Mouse (Mus musculus) forebrain, embryonic 16.5 days (tissue): ENCODE data around the gene Gabra2. TPM values are rescaled to one million over a fixed set of nuclear protein-coding genes. Genes with fewer than 3 reads are reported as not detected.

Experiments used
- ATAC-seq: fragments of 200-750 bp; cut with Nextera tagmentation; 2 replicates; pipeline ENCODE4 v1.8.0; 2017; ENCODE audit warnings: mild to moderate bottlenecking, moderate library complexity
- H3K27ac ChIP-seq: fragments of 300-500 bp; sonication (generic); 2 replicates; pipeline ENCODE4 v1.5.1; 2014; ENCODE audit warnings: low read length, control low read depth
- H3K27me3 ChIP-seq: fragments of 300-500 bp; sonication (generic); replicated peaks from 2 replicates; pipeline ENCODE4 v1.6.1; 2014; ENCODE audit warnings: low read length; ENCODE audit not compliant: control insufficient read depth, insufficient read depth
- H3K36me3 ChIP-seq: fragments of 300-500 bp; sonication (generic); 2 replicates; pipeline ENCODE4 v1.6.1; 2014; ENCODE audit not compliant: control insufficient read depth, insufficient read depth
- H3K4me1 ChIP-seq: fragments of 300-500 bp; sonication (generic); replicated peaks from 2 replicates; pipeline ENCODE4 v1.6.1; 2014; ENCODE audit warnings: low read length; ENCODE audit not compliant: control insufficient read depth, insufficient read depth
- H3K4me2 ChIP-seq: fragments of 300-500 bp; sonication (generic); 2 replicates; pipeline ENCODE4 v1.6.1; 2014; ENCODE audit warnings: mild to moderate bottlenecking, low read length, control low read depth
- H3K4me3 ChIP-seq: fragments of 300-500 bp; sonication (generic); replicated peaks from 2 replicates; pipeline ENCODE4 v1.5.1; 2014; ENCODE audit warnings: mild to moderate bottlenecking, low read length, control low read depth
- H3K9ac ChIP-seq: fragments of 300-500 bp; sonication (generic); replicated peaks from 2 replicates; pipeline ENCODE4 v1.6.1; 2014; ENCODE audit warnings: low read depth, low read length, control low read depth
- H3K9me3 ChIP-seq: fragments of 300-500 bp; sonication (generic); 2 replicates; pipeline ENCODE4 v1.6.1; 2016; ENCODE audit warnings: low read length; ENCODE audit not compliant: control insufficient read depth
- WGBS: fragments of 180-500 bp; shearing (Covaris S2); extraction: QIAGEN DNeasy Blood & Tissue Kit; methylation state at CpG from one replicate; pipeline ENCODE4 v1.1.7; 2014; 5-methylcytosine and 5-hydroxymethylcytosine counted together
- polyA plus RNA-seq: library from polyadenylated mRNA; unstranded; fragments of >200 nt; fragmentation: Nextera tagmentation; extraction: Ambion mirVana; gene quantifications from 2 replicates; pipeline ENCODE4 v1.2.1, GENCODE M21; 2015

Gene Gabra2
- polyA plus RNA-seq: 54.2 and 75.3 TPM in 2 replicates

- H3K27ac ChIP-seq: peak within 1 kb of the TSS; percentile 86
- no peaks in the 10 kb centered on the region for H3K9me3 ChIP-seq
- H3K4me2 ChIP-seq: peak within 1 kb of the TSS; percentile 66
- peak; percentile 90 for ATAC-seq
- WGBS: under 1% methylated on average over 53 of the region's 55 CpGs
- H3K4me3 ChIP-seq: peak within 1 kb of the TSS; percentile 69
- H3K9ac ChIP-seq: peak within 1 kb of the TSS; percentile 84
- no peaks in the 10 kb centered on the region for H3K27me3 ChIP-seq
- H3K4me1 ChIP-seq: peaks cover 4% of the 10 kb centered on the region; the same call in 1 of the 2 replicates
- no peaks in the 10 kb centered on the region for H3K36me3 ChIP-seq
Measured at GRCm38 (mm10) chr5:71095725-71096607, at the start of gene Gabra2. Gene Gabra2 (minus strand): TSS chr5:71095849.

- no peaks in the 10 kb centered on the region for H3K36me3 ChIP-seq
- no peak overlapping the region for H3K4me2 ChIP-seq
- H3K27me3 ChIP-seq: no peaks in the 10 kb centered on the region
- H3K9ac ChIP-seq: no peak overlapping the region
- 78% methylated on average over 4 of the region's 4 CpGs for WGBS
- no peak overlapping the region for H3K27ac ChIP-seq
- no peaks in the 10 kb centered on the region for H3K4me1 ChIP-seq
- H3K4me3 ChIP-seq: no peak overlapping the region
- no peaks in the 10 kb centered on the region for H3K9me3 ChIP-seq
- ATAC-seq: no peak
Measured at GRCm38 (mm10) chr5:71136691-71137090, 41.0 kb upstream of the Gabra2 start.

GRCm38 (mm10) chr5:71135840-71136239 lies 40.2 kb upstream of the Gabra2 start:
- ATAC-seq: no peak
- 86% methylated on average over 2 of the region's 2 CpGs for WGBS
- Histone ChIP-seq H3K27ac (no peak overlapping the region), H3K4me2 (no peak overlapping the region), H3K9me3 (no peaks in the 10 kb centered on the region), H3K9ac (no peak overlapping the region), H3K4me1 (no peaks in the 10 kb centered on the region), H3K4me3 (no peak overlapping the region), H3K27me3 (no peaks in the 10 kb centered on the region), H3K36me3 (no peaks in the 10 kb centered on the region)

- Histone ChIP-seq H3K4me2 (no peak overlapping the region), H3K9me3 (no peaks in the 10 kb centered on the region), H3K36me3 (no peaks in the 10 kb centered on the region), H3K9ac (no peak overlapping the region), H3K27ac (no peak overlapping the region), H3K4me1 (no peaks in the 10 kb centered on the region), H3K4me3 (no peak overlapping the region), H3K27me3 (no peaks in the 10 kb centered on the region)
- ATAC-seq: no peak
- WGBS: 68% methylated on average over 3 of the region's 3 CpGs
Measured at GRCm38 (mm10) chr5:71127721-71128120, 32.1 kb upstream of the Gabra2 start.

GRCm38 (mm10) chr5:71115216-71115615 lies 19.6 kb upstream of the Gabra2 start:
- 61% methylated on average over 1 of the region's 1 CpGs for WGBS

GRCm38 (mm10) chr5:71095180-71095579 lies 469 bp downstream of the Gabra2 start:
- peak overlapping the region; percentile 69 for H3K4me3 ChIP-seq
- no peaks in the 10 kb centered on the region for H3K36me3 ChIP-seq
- peaks cover 4% of the 10 kb centered on the region; the same call in 1 of the 2 replicates for H3K4me1 ChIP-seq
- no peaks in the 10 kb centered on the region for H3K9me3 ChIP-seq
- H3K27me3 ChIP-seq: no peaks in the 10 kb centered on the region
- H3K27ac ChIP-seq: peak overlapping the region; percentile 86
- peak; percentile 66 for ATAC-seq
- H3K9ac ChIP-seq: peak overlapping the region; percentile 84
- under 1% methylated on average over 19 of the region's 19 CpGs for WGBS
- H3K4me2 ChIP-seq: peak overlapping the region; percentile 66

More at GRCm38 (mm10) chr5:71115216-71115615, 19.6 kb upstream of the Gabra2 start:
- H3K27ac ChIP-seq: no peak overlapping the region
- H3K4me3 ChIP-seq: no peak overlapping the region
- no peak overlapping the region for H3K4me2 ChIP-seq
- H3K27me3 ChIP-seq: no peaks in the 10 kb centered on the region
- no peaks in the 10 kb centered on the region for H3K9me3 ChIP-seq
- no peak for ATAC-seq
- H3K9ac ChIP-seq: no peak overlapping the region
- H3K4me1 ChIP-seq: no peaks in the 10 kb centered on the region
- H3K36me3 ChIP-seq: no peaks in the 10 kb centered on the region

GRCm38 (mm10) chr5:71094776-71095175 lies 873 bp downstream of the Gabra2 start:
- Histone ChIP-seq H3K9ac (peak overlapping the region; percentile 84), H3K4me3 (peak overlapping the region; percentile 69), H3K4me1 (peaks cover 4% of the 10 kb centered on the region; the same call in 1 of the 2 replicates), H3K27ac (peak overlapping the region; percentile 86), H3K27me3 (no peaks in the 10 kb centered on the region), H3K4me2 (peak overlapping the region; percentile 66), H3K36me3 (no peaks in the 10 kb centered on the region), H3K9me3 (no peaks in the 10 kb centered on the region)
- WGBS: 12% methylated on average over 10 of the region's 10 CpGs
- no peak for ATAC-seq

- no peaks in the 10 kb centered on the region for H3K36me3 ChIP-seq
- H3K9me3 ChIP-seq: no peaks in the 10 kb centered on the region
- H3K9ac ChIP-seq: no peak overlapping the region
- H3K4me1 ChIP-seq: peaks cover 4% of the 10 kb centered on the region; the same call in 1 of the 2 replicates
- no peak overlapping the region for H3K4me3 ChIP-seq
- no peaks in the 10 kb centered on the region for H3K27me3 ChIP-seq
- no peak for ATAC-seq
- WGBS: 50% methylated on average over 2 of the region's 2 CpGs
- H3K27ac ChIP-seq: no peak overlapping the region
- H3K4me2 ChIP-seq: no peak overlapping the region
Measured at GRCm38 (mm10) chr5:71093807-71094206, 1.8 kb downstream of the Gabra2 start.

- H3K4me2 ChIP-seq: peak overlapping the region; percentile 43
- H3K9ac ChIP-seq: no peak overlapping the region
- H3K27ac ChIP-seq: no peak overlapping the region
- no peaks in the 10 kb centered on the region for H3K36me3 ChIP-seq
- H3K9me3 ChIP-seq: no peaks in the 10 kb centered on the region
- H3K27me3 ChIP-seq: no peaks in the 10 kb centered on the region
- no peak for ATAC-seq
- peak overlapping the region; percentile 18 for H3K4me3 ChIP-seq
- H3K4me1 ChIP-seq: peaks cover 4% of the 10 kb centered on the region; the same call in 1 of the 2 replicates
Measured at GRCm38 (mm10) chr5:71092475-71092874, 3.2 kb downstream of the Gabra2 start.
